Mouse (Mus musculus) intestine, embryonic 16.5 days (tissue): ENCODE measurements around the gene Pmepa1. TPM values are rescaled to one million over a fixed set of nuclear protein-coding genes. Genes with fewer than 3 reads are reported as not detected.

Source experiments
- ATAC-seq: fragments of 200-750 bp; cut with Nextera tagmentation; 2 replicates; pipeline ENCODE4 v1.8.0; 2017; ENCODE audit warnings: moderate TSS enrichment, moderate library complexity
- H3K27ac ChIP-seq: fragments of 300-500 bp; sonication (generic); 2 replicates; pipeline ENCODE4 v1.5.1; 2014; ENCODE audit warnings: mild to moderate bottlenecking, low read length
- H3K27me3 ChIP-seq: fragments of 300-500 bp; sonication (generic); replicated peaks from 2 replicates; pipeline ENCODE4 v1.6.1; 2014; ENCODE audit warnings: low read length, control low read depth, mixed read lengths; ENCODE audit not compliant: control insufficient read depth, insufficient read depth
- H3K36me3 ChIP-seq: fragments of 300-500 bp; sonication (generic); 2 replicates; pipeline ENCODE4 v1.6.1; 2014; ENCODE audit warnings: low read length, control low read depth; ENCODE audit not compliant: control insufficient read depth, insufficient read depth
- H3K4me1 ChIP-seq: fragments of 300-500 bp; sonication (generic); 2 replicates; pipeline ENCODE4 v1.6.1; 2014; ENCODE audit warnings: low read length, control low read depth, mixed read lengths; ENCODE audit not compliant: control insufficient read depth, insufficient read depth
- H3K4me2 ChIP-seq: fragments of 300-500 bp; sonication (generic); 2 replicates; pipeline ENCODE4 v1.6.1; 2014; ENCODE audit warnings: low read depth, low read length, control low read depth
- H3K4me3 ChIP-seq: fragments of 300-500 bp; sonication (generic); 2 replicates; pipeline ENCODE4 v1.5.1; 2014; ENCODE audit warnings: mild to moderate bottlenecking, low read length
- H3K9ac ChIP-seq: fragments of 300-500 bp; sonication (generic); 2 replicates; pipeline ENCODE4 v1.6.1; 2014; ENCODE audit warnings: low read depth, low read length
- H3K9me3 ChIP-seq: fragments of 300-500 bp; sonication (generic); 2 replicates; pipeline ENCODE4 v1.6.1; 2016; ENCODE audit warnings: low read length, control low read depth; ENCODE audit not compliant: control insufficient read depth
- WGBS: fragments of 180-500 bp; shearing (Covaris S2); extraction: QIAGEN DNeasy Blood & Tissue Kit; methylation state at CpG from one replicate; pipeline ENCODE4 v1.1.7; 2014; 5-methylcytosine and 5-hydroxymethylcytosine counted together
- polyA plus RNA-seq: library from polyadenylated mRNA; unstranded; fragments of >200 nt; fragmentation: Nextera tagmentation; extraction: Ambion mirVana; gene quantifications from 2 replicates; pipeline ENCODE4 v1.2.1, GENCODE M21; 2015

Gene Pmepa1
- polyA plus RNA-seq, 1 experiment from 2014 or later, result 4.4 TPM

DNA sequence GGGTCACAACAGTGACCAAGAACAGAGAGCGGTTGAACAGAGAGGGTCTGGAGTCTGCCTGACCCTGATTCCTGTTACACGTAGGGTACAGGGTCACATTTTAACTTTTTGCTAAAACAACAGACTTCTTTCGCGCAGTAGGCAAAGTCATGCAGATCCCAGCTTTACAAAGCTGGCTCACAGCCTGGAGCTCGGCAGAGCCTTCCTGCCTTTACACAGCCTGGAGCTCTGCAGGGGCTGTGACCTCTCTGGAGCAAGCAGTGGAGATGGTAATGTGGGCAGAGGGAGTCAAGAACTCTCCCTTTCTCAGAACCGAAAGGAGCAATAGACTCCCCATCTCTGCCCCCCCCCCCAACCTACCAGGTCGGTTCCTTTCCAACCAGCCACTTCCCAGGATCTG, 51.5 kb downstream of the Pmepa1 start:
- 56% methylated on average over 7 of the region's 7 CpGs for WGBS
- no peaks in the 10 kb centered on the region for H3K27me3 ChIP-seq

DNA sequence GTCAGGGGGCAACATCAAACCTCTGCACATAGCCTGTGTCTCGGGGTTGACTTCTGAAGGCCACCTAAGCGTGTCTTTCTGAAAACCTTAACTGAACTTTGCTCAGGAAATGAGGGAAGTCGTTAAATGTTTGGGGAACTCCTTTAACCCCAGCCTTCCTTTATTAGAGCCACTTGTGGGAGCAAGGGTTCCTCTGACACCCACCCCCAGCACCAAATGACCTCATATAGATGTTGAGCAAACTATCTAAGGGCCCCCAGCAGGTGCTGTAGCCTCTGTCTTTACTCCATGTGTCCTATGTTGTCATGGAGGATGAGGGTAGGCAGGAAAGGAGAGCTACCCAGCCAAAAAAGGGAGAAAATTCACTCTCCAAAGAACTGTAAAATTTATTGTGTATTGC, 52.2 kb downstream of the Pmepa1 start:
- H3K36me3 ChIP-seq, result peaks cover 4% of the 10 kb centered on the region; the same call in 1 of the 2 replicates
- no peak overlapping the region for H3K27ac ChIP-seq
- no peak for ATAC-seq
- no peaks in the 10 kb centered on the region for H3K27me3 ChIP-seq
- H3K4me2 ChIP-seq, result no peak overlapping the region
- no peak overlapping the region for H3K4me3 ChIP-seq
- H3K4me1 ChIP-seq, result peaks cover 15% of the 10 kb centered on the region
- no peaks in the 10 kb centered on the region for H3K9me3 ChIP-seq
- 42% methylated on average over 3 of the region's 3 CpGs for WGBS
- H3K9ac ChIP-seq, result no peak overlapping the region

More for the DNA sequence above, 51.5 kb downstream of the Pmepa1 start:
- Histone ChIP-seq H3K9ac (no peak overlapping the region), H3K4me3 (no peak overlapping the region), H3K36me3 (peaks cover 4% of the 10 kb centered on the region; the same call in 1 of the 2 replicates), H3K4me1 (peaks cover 21% of the 10 kb centered on the region), H3K27ac (no peak overlapping the region; the same call in 1 of the 2 replicates), H3K9me3 (no peaks in the 10 kb centered on the region), H3K4me2 (no peak overlapping the region)
- no peak for ATAC-seq

DNA sequence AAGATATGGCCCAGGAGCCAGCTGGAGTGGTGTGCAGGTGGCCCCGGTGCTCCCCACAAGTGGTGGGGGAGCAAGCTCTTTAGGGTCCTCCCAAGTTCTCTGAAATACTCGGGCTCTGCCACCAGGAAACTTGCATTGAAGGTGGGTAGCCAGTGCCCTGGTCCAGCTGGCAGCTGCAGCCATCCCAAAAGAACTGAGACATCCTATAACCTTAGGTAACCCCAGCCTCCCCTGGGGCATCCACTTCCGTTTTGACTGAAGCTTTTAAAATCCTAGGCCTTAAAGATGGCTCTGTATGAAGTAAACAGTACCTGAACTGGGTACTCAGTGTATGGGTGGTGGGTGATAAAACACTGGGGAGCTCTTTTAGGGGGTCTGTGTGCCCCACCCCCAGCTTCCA, 52.8 kb downstream of the Pmepa1 start:
- peaks cover 13% of the 10 kb centered on the region for H3K4me1 ChIP-seq
- H3K4me3 ChIP-seq, result no peak overlapping the region
- H3K9me3 ChIP-seq, result no peaks in the 10 kb centered on the region
- no peak overlapping the region for H3K27ac ChIP-seq
- ATAC-seq, result no peak
- H3K9ac ChIP-seq, result no peak overlapping the region
- 76% methylated on average over 3 of the region's 3 CpGs for WGBS
- H3K36me3 ChIP-seq, result peaks cover 3% of the 10 kb centered on the region; the same call in 1 of the 2 replicates
- H3K27me3 ChIP-seq, result no peaks in the 10 kb centered on the region
- H3K4me2 ChIP-seq, result no peak overlapping the region

DNA sequence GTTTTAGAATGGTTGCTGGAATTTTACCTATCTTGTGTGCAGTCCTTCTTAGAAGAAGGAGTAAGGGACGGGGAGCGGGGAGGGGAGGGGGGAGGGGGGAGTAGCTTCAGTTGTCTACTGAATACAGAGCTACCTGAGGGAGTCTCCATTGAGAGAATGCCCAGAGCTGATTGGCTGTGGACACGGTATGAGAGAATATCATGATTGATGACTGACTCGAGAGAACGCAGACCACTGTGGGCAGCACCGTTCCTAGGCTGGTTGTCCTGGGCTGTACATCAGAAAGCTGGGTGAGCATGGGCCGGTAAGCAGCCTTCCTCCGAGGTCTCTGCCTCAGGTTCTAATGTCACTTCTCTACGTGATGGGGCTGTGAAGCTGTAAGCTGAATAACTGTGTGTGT, 55.6 kb downstream of the Pmepa1 start:
- Histone ChIP-seq H3K27ac (no peak overlapping the region), H3K4me1 (peaks cover 6% of the 10 kb centered on the region), H3K9ac (no peak overlapping the region), H3K27me3 (no peaks in the 10 kb centered on the region), H3K9me3 (no peaks in the 10 kb centered on the region), H3K4me2 (no peak overlapping the region), H3K36me3 (no peaks in the 10 kb centered on the region), H3K4me3 (no peak overlapping the region)
- no peak for ATAC-seq
- WGBS, result 92% methylated on average over 9 of the region's 9 CpGs

DNA sequence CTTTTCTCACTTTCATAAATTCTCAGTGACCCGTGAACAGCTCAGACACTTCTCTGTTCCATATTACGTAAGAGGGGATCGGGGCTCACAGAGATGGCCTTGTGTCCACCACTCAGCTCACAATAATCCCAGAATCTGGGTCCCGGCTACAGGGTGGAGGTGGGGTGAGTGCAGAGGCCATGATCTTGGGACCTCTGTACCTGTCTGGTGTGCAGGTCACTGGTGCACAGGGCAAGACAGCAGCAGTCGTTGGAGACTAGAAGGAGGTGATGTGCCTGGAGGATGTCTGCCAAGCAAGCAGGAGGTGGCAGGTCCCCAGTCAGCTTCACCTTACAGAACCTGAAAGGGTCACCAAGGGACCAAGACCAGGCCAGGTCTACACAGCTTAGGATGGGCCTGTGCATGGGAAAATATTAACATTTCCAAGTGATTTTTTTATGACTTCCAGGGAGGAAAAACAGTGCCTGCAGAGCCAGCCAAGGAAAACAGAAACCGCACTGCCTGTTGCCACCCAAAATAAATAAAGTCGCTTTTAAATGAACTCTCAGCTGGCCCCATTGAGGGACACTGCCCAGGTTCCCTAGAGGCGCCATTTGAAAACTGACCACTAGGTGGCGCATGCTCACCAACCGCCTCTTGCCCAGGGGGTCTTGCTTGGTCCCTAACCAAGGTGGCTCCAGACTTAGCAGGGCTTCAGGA, 56.9 kb downstream of the Pmepa1 start:
- 44% methylated on average over 10 of the region's 10 CpGs for WGBS
- Histone ChIP-seq H3K9ac (no peak overlapping the region), H3K27me3 (no peaks in the 10 kb centered on the region), H3K27ac (no peak overlapping the region), H3K36me3 (no peaks in the 10 kb centered on the region), H3K4me1 (peaks cover 6% of the 10 kb centered on the region), H3K4me2 (no peak overlapping the region), H3K4me3 (no peak overlapping the region), H3K9me3 (no peaks in the 10 kb centered on the region; the same call in 1 of the 2 replicates)
- ATAC-seq, result peak; percentile 23; the same call in 1 of the 2 replicates

DNA sequence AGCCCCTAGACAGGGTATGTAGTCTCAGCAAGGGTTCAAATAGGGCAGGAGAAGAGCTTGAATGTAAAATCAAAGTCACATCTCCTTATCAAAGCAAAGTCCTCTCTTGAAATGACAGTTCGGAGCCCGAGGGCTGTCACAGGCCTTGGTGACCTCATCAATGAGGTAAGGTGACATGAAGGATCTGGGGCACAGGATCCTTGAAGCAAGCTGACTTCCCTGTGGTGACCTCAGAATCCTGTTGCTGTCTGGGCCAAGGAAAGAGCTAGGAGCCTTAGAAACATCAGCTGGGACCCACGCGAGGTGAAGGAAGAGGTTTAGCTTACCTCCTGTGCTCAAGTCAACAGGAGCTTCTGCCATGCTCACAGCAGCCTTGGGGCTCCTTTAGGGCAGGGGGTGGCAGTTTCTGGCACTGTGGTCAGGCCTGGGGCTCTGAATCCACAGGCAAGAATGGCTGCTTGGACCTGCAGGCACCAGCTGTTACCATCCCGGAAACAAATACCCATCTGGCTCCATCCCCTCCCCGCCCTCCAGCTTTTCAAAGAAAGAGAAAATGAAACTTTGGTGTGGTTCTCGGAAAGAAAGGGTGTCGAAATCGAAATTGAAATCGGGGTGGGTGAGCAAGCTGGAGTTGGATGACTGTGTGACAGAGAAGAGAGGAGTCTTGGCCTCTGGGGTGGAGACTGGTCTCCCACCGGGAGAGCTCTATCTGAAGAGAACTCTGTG, 57.8 kb downstream of the Pmepa1 start, which contains the start of gene Zbp1:
Zbp1 (minus strand) TSS at position 508 of the 726 bp plus-strand sequence.
- WGBS, result 67% methylated on average over 11 of the region's 11 CpGs
- Histone ChIP-seq H3K9ac (no peak within 1 kb of the TSS), H3K27ac (no peak within 1 kb of the TSS), H3K36me3 (no peaks in the 10 kb centered on the region), H3K4me2 (no peak within 1 kb of the TSS), H3K9me3 (no peaks in the 10 kb centered on the region; the same call in 1 of the 2 replicates), H3K4me1 (peaks cover 6% of the 10 kb centered on the region), H3K4me3 (no peak within 1 kb of the TSS), H3K27me3 (no peaks in the 10 kb centered on the region)
- no peak for ATAC-seq

DNA sequence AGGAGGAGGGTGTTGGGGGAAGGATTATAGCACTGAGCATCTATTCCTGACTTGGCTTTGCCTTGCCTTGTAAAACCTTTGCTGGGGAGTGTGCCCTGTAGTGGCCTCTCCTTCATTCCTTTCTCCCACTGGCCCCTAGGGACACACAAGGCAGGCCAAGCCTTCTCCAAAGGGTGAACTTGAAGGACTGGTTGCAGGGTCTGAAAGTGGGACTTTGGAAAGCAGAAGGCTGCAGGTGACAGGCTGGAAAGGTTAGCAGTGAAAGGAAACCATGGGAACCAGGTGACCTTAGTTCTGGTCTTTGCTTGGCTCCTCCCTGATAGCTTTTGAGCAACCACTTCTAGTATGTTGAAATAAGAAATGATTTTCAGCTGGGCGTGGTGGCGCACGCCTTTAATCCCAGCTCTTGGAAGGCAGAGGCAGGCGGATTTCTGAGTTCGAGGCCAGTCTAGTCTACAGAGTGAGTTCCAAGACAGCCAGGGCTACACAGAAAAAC, 58.5 kb downstream of the Pmepa1 start:
- ATAC-seq, result peak; percentile 81
- Histone ChIP-seq H3K4me2 (no peak overlapping the region), H3K27me3 (no peaks in the 10 kb centered on the region), H3K36me3 (no peaks in the 10 kb centered on the region), H3K9me3 (no peaks in the 10 kb centered on the region; the same call in 1 of the 2 replicates), H3K4me3 (no peak overlapping the region), H3K27ac (no peak overlapping the region), H3K4me1 (peaks cover 6% of the 10 kb centered on the region), H3K9ac (no peak overlapping the region)
- 91% methylated on average over 5 of the region's 5 CpGs for WGBS

DNA sequence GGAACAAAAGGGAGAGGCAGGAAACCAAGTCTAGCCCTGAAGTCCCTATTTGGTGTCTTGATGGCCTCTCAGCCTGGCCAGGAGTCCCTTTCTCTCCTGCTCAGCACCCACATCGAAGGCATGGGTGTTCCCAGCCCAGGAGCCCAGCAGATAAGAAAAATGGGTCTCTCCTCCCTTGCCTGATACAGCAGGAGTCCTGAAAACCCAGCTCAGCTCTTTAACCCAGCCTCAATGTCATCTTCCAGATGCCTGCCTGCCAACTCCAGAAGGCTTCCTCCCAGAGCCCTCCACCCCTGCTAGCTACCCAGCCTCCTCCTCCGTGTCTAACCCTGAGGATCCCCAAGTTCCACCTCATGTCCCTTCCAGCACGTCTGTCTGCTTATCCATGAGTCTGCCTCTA, 59.1 kb downstream of the Pmepa1 start:
- no peaks in the 10 kb centered on the region; the same call in 1 of the 2 replicates for H3K9me3 ChIP-seq
- peaks cover 6% of the 10 kb centered on the region for H3K4me1 ChIP-seq
- no peaks in the 10 kb centered on the region for H3K36me3 ChIP-seq
- no peak overlapping the region for H3K9ac ChIP-seq
- no peak overlapping the region for H3K4me3 ChIP-seq
- no peaks in the 10 kb centered on the region for H3K27me3 ChIP-seq
- 65% methylated on average over 3 of the region's 3 CpGs for WGBS
- no peak overlapping the region for H3K27ac ChIP-seq
- H3K4me2 ChIP-seq, result no peak overlapping the region
- ATAC-seq, result no peak

DNA sequence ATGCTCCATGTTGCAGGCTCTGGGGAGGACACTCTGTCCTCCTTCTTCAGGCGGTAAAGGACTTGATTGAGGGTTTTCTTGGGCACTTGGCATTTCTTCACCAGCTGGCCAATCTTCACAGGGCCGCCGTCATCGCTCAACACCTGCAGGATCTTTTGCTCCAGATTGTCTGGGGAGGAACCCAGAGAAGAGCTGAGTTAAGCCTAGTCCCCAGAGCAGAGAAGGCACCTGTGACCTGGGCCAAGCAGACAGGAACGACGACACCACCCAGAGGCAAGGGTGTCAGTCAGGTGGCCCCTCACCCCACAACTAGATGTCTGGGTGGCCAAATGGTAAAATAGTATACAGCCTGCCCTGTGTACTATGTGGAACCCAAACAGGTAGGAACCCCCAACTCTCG, 59.5 kb downstream of the Pmepa1 start:
- Histone ChIP-seq H3K9me3 (no peaks in the 10 kb centered on the region; the same call in 1 of the 2 replicates), H3K9ac (no peak overlapping the region), H3K27ac (no peak overlapping the region), H3K4me3 (no peak overlapping the region), H3K27me3 (no peaks in the 10 kb centered on the region), H3K4me1 (peaks cover 6% of the 10 kb centered on the region), H3K36me3 (no peaks in the 10 kb centered on the region), H3K4me2 (no peak overlapping the region)
- no peak for ATAC-seq
- 87% methylated on average over 7 of the region's 7 CpGs for WGBS
